Mouse (Mus musculus) lung, postnatal 0 days (tissue): ENCODE measurements around the gene Abca7. TPM values are rescaled to one million over a fixed set of nuclear protein-coding genes. Genes with fewer than 3 reads are reported as not detected.

ENCODE experiments used
- ATAC-seq: fragments of 200-750 bp; cut with Nextera tagmentation; 2 replicates; pipeline ENCODE4 v1.8.0; 2017; ENCODE audit warnings: moderate library complexity
- DNase-seq: peaks from one replicate; pipeline ENCODE4 v3.0.0-alpha.2; 2016; ENCODE audit warnings: low spot score
- H3K27ac ChIP-seq: fragments of 300-500 bp; sonication (generic); 2 replicates; pipeline ENCODE4 v1.5.1; 2014; ENCODE audit warnings: antibody characterized with exemption, mild to moderate bottlenecking, low read length, mixed read lengths
- H3K27me3 ChIP-seq: fragments of 300-500 bp; sonication (generic); replicated peaks from 2 replicates; pipeline ENCODE4 v1.6.1; 2014; ENCODE audit warnings: low read length, mixed read lengths; ENCODE audit not compliant: insufficient read depth
- H3K36me3 ChIP-seq: fragments of 300-500 bp; sonication (generic); 2 replicates; pipeline ENCODE4 v1.6.1; 2014; ENCODE audit warnings: low read length, mixed read lengths; ENCODE audit not compliant: insufficient read depth
- H3K4me1 ChIP-seq: fragments of 300-500 bp; sonication (generic); 2 replicates; pipeline ENCODE4 v1.6.1; 2014; ENCODE audit warnings: antibody characterized with exemption, low read depth, low read length, mixed read lengths; ENCODE audit not compliant: insufficient read depth
- H3K4me2 ChIP-seq: fragments of 300-500 bp; sonication (generic); replicated peaks from 2 replicates; pipeline ENCODE4 v1.6.1; 2014; ENCODE audit warnings: low read depth, mild to moderate bottlenecking, low read length, moderate library complexity, mixed read lengths
- H3K4me3 ChIP-seq: fragments of 300-500 bp; sonication (generic); 2 replicates; pipeline ENCODE4 v1.5.1; 2014; ENCODE audit warnings: low read depth, low read length
- H3K9ac ChIP-seq: fragments of 300-500 bp; sonication (generic); replicated peaks from 2 replicates; pipeline ENCODE4 v1.6.1; 2014; ENCODE audit warnings: low read depth, mild to moderate bottlenecking
- H3K9me3 ChIP-seq: fragments of 300-500 bp; sonication (generic); 2 replicates; pipeline ENCODE4 v1.6.1; 2016; ENCODE audit warnings: low read length, mixed read lengths
- CTCF ChIP-seq: IDR thresholded peaks from 2 replicates; pipeline ENCODE4 v1.5.1; 2016; ENCODE audit warnings: antibody characterized with exemption, mild to moderate bottlenecking
- EP300 ChIP-seq: IDR thresholded peaks from 2 replicates; pipeline ENCODE4 v1.6.1; 2016; ENCODE audit warnings: antibody characterized with exemption, mild to moderate bottlenecking, control low read depth
- WGBS: fragments of 180-500 bp; shearing (Covaris S2); extraction: QIAGEN DNeasy Blood & Tissue Kit; methylation state at CpG from one replicate; pipeline ENCODE4 v1.1.7; 2014; 5-methylcytosine and 5-hydroxymethylcytosine counted together
- polyA plus RNA-seq: library from polyadenylated mRNA; unstranded; fragments of >200 nt; fragmentation: Nextera tagmentation; extraction: Ambion mirVana; gene quantifications from 2 replicates; pipeline ENCODE4 v1.2.1, GENCODE M21; 2015

The Abca7 gene
- polyA plus RNA-seq, 1 experiment from 2014 or later, result 5.5 TPM

DNA sequence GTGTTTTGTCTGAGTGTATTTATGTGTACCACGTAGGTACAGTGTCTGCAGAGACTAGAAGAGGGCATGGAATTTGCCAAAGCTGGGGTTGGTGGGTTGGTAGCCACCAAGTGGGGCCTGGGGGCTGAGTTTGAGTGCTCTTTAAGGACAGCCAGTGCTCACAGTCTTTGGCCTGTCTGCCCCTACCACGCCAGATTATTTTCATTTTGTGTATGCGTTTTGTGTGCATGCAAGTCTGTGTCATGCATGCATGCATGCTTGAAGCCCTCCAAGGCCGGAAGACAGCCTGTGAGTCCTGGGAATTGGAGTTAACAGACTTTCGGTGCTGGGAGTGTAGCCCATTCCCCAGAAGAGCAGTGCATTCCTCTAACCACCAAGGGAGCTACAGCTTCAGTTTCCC, 59.1 kb downstream of the Abca7 start:
- Histone ChIP-seq H3K27me3 (no peaks in the 10 kb centered on the region), H3K9ac (0 out of 2 replicates have a peak overlapping the region, but pooled peaks have one; percentile 8), H3K36me3 (peaks cover 20% of the 10 kb centered on the region; the same call in 1 of the 2 replicates), H3K4me1 (peaks cover 25% of the 10 kb centered on the region), H3K4me3 (peak overlapping the region; percentile 85; the same call in 1 of the 2 replicates), H3K9me3 (no peaks in the 10 kb centered on the region), H3K27ac (no peak overlapping the region), H3K4me2 (peak overlapping the region; percentile 81)
- ATAC-seq, result no peak
- 70% methylated on average over 5 of the region's 5 CpGs for WGBS
- TF ChIP-seq CTCF (peak; percentile 11; the same call in 1 of the 2 replicates), EP300 (no peak)
- no peak for DNase-seq

GRCm38 (mm10) chr10:80055891-80056290, 59.6 kb downstream of the Abca7 start:
- WGBS, result 57% methylated on average over 8 of the region's 10 CpGs
- Histone ChIP-seq H3K4me1 (peaks cover 20% of the 10 kb centered on the region), H3K27ac (no peak overlapping the region), H3K36me3 (peaks cover 23% of the 10 kb centered on the region; the same call in 1 of the 2 replicates), H3K4me2 (peak overlapping the region; percentile 81; the same call in 1 of the 2 replicates), H3K9me3 (no peaks in the 10 kb centered on the region), H3K27me3 (no peaks in the 10 kb centered on the region), H3K4me3 (no peak overlapping the region), H3K9ac (no peak overlapping the region)
- DNase-seq (no peak), ATAC-seq (no peak)
- TF ChIP-seq EP300 (no peak), CTCF (no peak)

DNA sequence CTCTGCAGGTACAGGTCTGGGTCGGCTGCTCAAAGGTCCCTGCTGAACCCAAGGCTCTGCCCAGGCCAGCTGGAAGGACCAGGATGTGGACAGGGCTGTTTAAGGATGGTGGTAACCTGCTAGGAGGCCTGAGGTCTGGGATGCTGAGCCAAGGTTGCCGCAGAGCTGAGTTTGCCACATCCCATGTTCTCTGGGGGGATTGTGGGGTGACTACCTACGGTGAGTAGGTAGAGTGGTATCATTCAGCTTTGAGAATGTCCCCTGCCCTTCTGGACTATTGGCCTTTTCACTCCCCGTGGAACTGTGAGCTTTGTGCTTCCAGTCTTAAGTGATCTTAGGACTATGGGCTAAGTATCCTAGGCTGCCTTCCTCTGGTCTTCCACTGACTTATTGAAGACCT, 60.2 kb downstream of the Abca7 start:
- Histone ChIP-seq H3K4me1 (peaks cover 14% of the 10 kb centered on the region), H3K27ac (no peak overlapping the region), H3K4me3 (no peak overlapping the region), H3K9me3 (no peaks in the 10 kb centered on the region), H3K9ac (no peak overlapping the region), H3K27me3 (no peaks in the 10 kb centered on the region), H3K4me2 (no peak overlapping the region), H3K36me3 (peaks cover 28% of the 10 kb centered on the region)
- no peak for DNase-seq
- 86% methylated on average over 4 of the region's 4 CpGs for WGBS
- no peak for ATAC-seq
- no peak for TF ChIP-seq EP300
- TF ChIP-seq CTCF, result no peak

- peaks cover 10% of the 10 kb centered on the region for H3K4me1 ChIP-seq
- DNase-seq (no peak), ATAC-seq (no peak)
- WGBS, result 91% methylated on average over 27 of the region's 27 CpGs
- no peaks in the 10 kb centered on the region for H3K9me3 ChIP-seq
- H3K36me3 ChIP-seq, result peaks cover 34% of the 10 kb centered on the region
- H3K4me2 ChIP-seq, result no peak overlapping the region
- no peaks in the 10 kb centered on the region for H3K27me3 ChIP-seq
- TF ChIP-seq EP300 (no peak), CTCF (no peak)
- no peak overlapping the region for H3K4me3 ChIP-seq
- H3K9ac ChIP-seq, result no peak overlapping the region
- no peak overlapping the region for H3K27ac ChIP-seq
Observed at GRCm38 (mm10) chr10:80056976-80057682, 60.8 kb downstream of the Abca7 start.

DNA sequence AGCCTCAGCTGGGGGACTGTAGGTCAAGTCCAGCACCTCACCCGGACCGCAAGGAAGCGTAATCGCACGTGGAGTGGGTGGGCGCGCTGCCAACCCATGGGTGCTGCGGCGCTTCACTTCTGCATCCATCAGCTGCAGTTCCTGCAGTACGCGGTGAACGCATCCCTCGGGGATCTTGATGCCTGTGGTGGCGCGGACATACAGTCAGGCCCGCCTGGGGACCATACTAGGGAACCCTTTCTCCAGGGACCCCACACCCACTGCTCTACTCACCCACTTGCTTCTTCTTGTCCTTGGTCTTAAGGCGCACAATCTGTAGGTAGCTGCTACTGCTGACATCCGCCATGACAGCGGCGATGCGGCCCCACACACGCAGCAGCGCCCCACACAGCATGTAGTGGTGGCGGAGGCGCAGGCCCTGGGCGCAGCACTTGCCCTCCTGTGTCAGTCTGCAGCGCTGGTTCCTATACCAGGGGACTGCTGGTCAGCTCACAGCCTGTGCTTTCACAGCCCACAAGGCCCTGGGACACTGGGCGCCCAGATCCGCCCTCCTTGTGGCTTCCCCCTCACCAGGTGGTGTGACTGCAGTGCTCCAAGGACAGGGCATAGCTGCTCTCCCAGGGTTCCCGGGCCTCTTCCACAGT, 61.5 kb downstream of the Abca7 start:
- H3K9me3 ChIP-seq, result no peaks in the 10 kb centered on the region
- no peak for DNase-seq
- no peaks in the 10 kb centered on the region for H3K27me3 ChIP-seq
- no peak overlapping the region for H3K4me2 ChIP-seq
- TF ChIP-seq CTCF (no peak), EP300 (no peak)
- WGBS, result 71% methylated on average over 30 of the region's 30 CpGs
- H3K4me1 ChIP-seq, result peaks cover 4% of the 10 kb centered on the region; the same call in 1 of the 2 replicates
- H3K4me3 ChIP-seq, result no peak overlapping the region
- peaks cover 37% of the 10 kb centered on the region for H3K36me3 ChIP-seq
- ATAC-seq, result no peak
- H3K9ac ChIP-seq, result no peak overlapping the region
- H3K27ac ChIP-seq, result no peak overlapping the region

DNA sequence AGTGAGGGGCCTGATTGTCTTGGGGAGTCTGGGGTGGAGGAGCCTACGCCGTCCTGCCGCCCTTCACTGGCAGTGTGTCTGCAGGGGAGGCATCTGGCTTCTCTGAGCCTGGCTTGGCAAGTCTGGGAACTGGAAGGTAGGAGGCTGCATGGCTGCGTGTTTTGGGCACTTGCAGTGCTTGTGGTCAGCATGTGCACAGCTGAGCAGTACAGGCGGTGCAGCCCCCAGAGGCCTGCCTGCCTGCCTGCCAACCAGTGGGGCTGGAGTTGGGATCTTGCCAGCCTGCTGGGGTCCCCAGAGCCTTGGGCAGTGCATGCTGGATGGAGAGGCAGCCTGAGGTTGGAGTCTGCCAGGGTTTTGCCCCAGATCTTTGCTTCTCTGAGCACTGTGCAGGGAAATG, 66.8 kb downstream of the Abca7 start:
- Histone ChIP-seq H3K4me2 (no peak overlapping the region), H3K27me3 (no peaks in the 10 kb centered on the region), H3K9ac (no peak overlapping the region), H3K4me1 (no peaks in the 10 kb centered on the region), H3K27ac (no peak overlapping the region), H3K9me3 (no peaks in the 10 kb centered on the region), H3K36me3 (peaks cover 30% of the 10 kb centered on the region), H3K4me3 (no peak overlapping the region)
- ATAC-seq, result no peak
- TF ChIP-seq EP300 (no peak), CTCF (no peak)
- DNase-seq, result no peak
- 94% methylated on average over 5 of the region's 5 CpGs for WGBS
